Mouse (Mus musculus) testis, adult 2 months (tissue): ENCODE results near the gene Ptprf.

Experiments used
- CTCF ChIP-seq: fragments of 200-500 bp; IDR thresholded peaks from 2 replicates; pipeline ENCODE4 v1.5.1; 2012; ENCODE audit warnings: low read depth, mild to moderate bottlenecking, inconsistent platforms, low read length, moderate library complexity; ENCODE audit not compliant: control insufficient read depth, insufficient read depth, insufficient replicate concordance
- POLR2A ChIP-seq: fragments of 200-500 bp; IDR thresholded peaks from 2 replicates; pipeline ENCODE4 v1.6.1; 2012; ENCODE audit warnings: low read depth, mild to moderate bottlenecking, inconsistent platforms, low read length, moderate library complexity; ENCODE audit not compliant: control insufficient read depth

- TF ChIP-seq POLR2A: no peak
- TF ChIP-seq CTCF: no peak
Observed at GRCm38 (mm10) chr4:118269999-118270398, 21.2 kb downstream of the Ptprf start.
